Mouse (Mus musculus): ENCODE measurements at regions not wholly inside any gene's neighbourhood (a gene's known extent, or its start where the extent isn't known, plus 50 kb on each side); places are given as distances from the start of the nearest gene placed in this dataset.
"Not testable (repeated sequence)": the region's sequence is repeated elsewhere in the genome, so short reads cannot be mapped to it uniquely, and the experiment has no call there.

GRCm38 (mm10) chr15:16909396-16909795 lies 180.8 kb downstream of the Cdh9 start:
- H3K36me3 ChIP-seq: no peaks in the 10 kb centered on the region
- no peak for DNase-seq (ENCODE audit: low spot score)
- 92% methylated on average over 1 of the region's 1 CpGs for WGBS

GRCm38 (mm10) chr15:16909941-16910340 lies 181.4 kb downstream of the Cdh9 start:
- H3K4me3 ChIP-seq; H3K9me3 ChIP-seq (replicated peaks); H3K36me3 ChIP-seq; H3K4me1 ChIP-seq; H3K27ac ChIP-seq; H3K27me3 ChIP-seq (ENCODE audit: low read depth, poor library complexity, severe bottlenecking); DNase-seq (ENCODE audit: low spot score): not testable (repeated sequence)
- WGBS: 85% methylated on average over 3 of the region's 3 CpGs

More at GRCm38 (mm10) chr15:16909396-16909795, 180.8 kb downstream of the Cdh9 start:
- no peak overlapping the region for H3K4me3 ChIP-seq
- no peaks in the 10 kb centered on the region for H3K9me3 ChIP-seq (replicated peaks)
- H3K4me1 ChIP-seq: no peaks in the 10 kb centered on the region
- H3K27me3 ChIP-seq (ENCODE audit: low read depth, poor library complexity, severe bottlenecking): no peaks in the 10 kb centered on the region
- no peak overlapping the region for H3K27ac ChIP-seq

- Histone ChIP-seq H3K27ac (no peak overlapping the region), H3K36me3 (no peaks in the 10 kb centered on the region), H3K4me3 (no peak overlapping the region), H3K4me1 (no peaks in the 10 kb centered on the region), H3K27me3 (ENCODE audit: low read depth, poor library complexity, severe bottlenecking) (no peaks in the 10 kb centered on the region), H3K9me3 (replicated peaks) (no peaks in the 10 kb centered on the region)
- no peak for DNase-seq (ENCODE audit: low spot score)
- 79% methylated on average over 2 of the region's 2 CpGs for WGBS
Observed at GRCm38 (mm10) chr15:16914966-16915569, 186.5 kb downstream of the Cdh9 start.

GRCm38 (mm10) chr15:16923246-16923645 lies 194.7 kb downstream of the Cdh9 start:
- no peak overlapping the region for H3K27ac ChIP-seq
- H3K9me3 ChIP-seq (replicated peaks): no peaks in the 10 kb centered on the region
- no peaks in the 10 kb centered on the region for H3K27me3 ChIP-seq (ENCODE audit: low read depth, poor library complexity, severe bottlenecking)
- DNase-seq (ENCODE audit: low spot score): no peak
- no peak overlapping the region for H3K4me3 ChIP-seq
- WGBS: 93% methylated on average over 1 of the region's 1 CpGs
- H3K36me3 ChIP-seq: no peaks in the 10 kb centered on the region
- no peaks in the 10 kb centered on the region for H3K4me1 ChIP-seq

- Histone ChIP-seq H3K27me3 (ENCODE audit: low read depth, poor library complexity, severe bottlenecking) (no peaks in the 10 kb centered on the region), H3K4me1 (no peaks in the 10 kb centered on the region), H3K27ac (no peak overlapping the region), H3K9me3 (replicated peaks) (no peaks in the 10 kb centered on the region), H3K4me3 (no peak overlapping the region), H3K36me3 (no peaks in the 10 kb centered on the region)
- 95% methylated on average over 2 of the region's 2 CpGs for WGBS
- DNase-seq (ENCODE audit: low spot score): no peak
Observed at GRCm38 (mm10) chr15:16933137-16933677, 204.7 kb downstream of the Cdh9 start.

- Histone ChIP-seq H3K9me3 (replicated peaks) (no peaks in the 10 kb centered on the region), H3K4me3 (no peak overlapping the region), H3K27me3 (ENCODE audit: low read depth, poor library complexity, severe bottlenecking) (no peaks in the 10 kb centered on the region), H3K4me1 (no peaks in the 10 kb centered on the region), H3K36me3 (no peaks in the 10 kb centered on the region), H3K27ac (no peak overlapping the region)
- DNase-seq (ENCODE audit: low spot score): no peak
- 91% methylated on average over 3 of the region's 3 CpGs for WGBS
Observed at GRCm38 (mm10) chr15:16934438-16934837, 205.9 kb downstream of the Cdh9 start.

- H3K4me1 ChIP-seq; H3K27ac ChIP-seq; H3K9me3 ChIP-seq (replicated peaks); H3K27me3 ChIP-seq (ENCODE audit: low read depth, poor library complexity, severe bottlenecking); H3K4me3 ChIP-seq; DNase-seq (ENCODE audit: low spot score); H3K36me3 ChIP-seq: not testable (repeated sequence)
- 92% methylated on average over 4 of the region's 4 CpGs for WGBS
Observed at GRCm38 (mm10) chr15:16975821-16976220, 247.3 kb downstream of the Cdh9 start.

- no peak overlapping the region for H3K27ac ChIP-seq
- H3K27me3 ChIP-seq (ENCODE audit: low read depth, poor library complexity, severe bottlenecking): no peaks in the 10 kb centered on the region
- H3K4me3 ChIP-seq: no peak overlapping the region
- H3K4me1 ChIP-seq: no peaks in the 10 kb centered on the region
- no peak for DNase-seq (ENCODE audit: low spot score)
- H3K36me3 ChIP-seq: no peaks in the 10 kb centered on the region
- no peaks in the 10 kb centered on the region for H3K9me3 ChIP-seq (replicated peaks)
- 14% methylated on average over 1 of the region's 1 CpGs for WGBS
Observed at GRCm38 (mm10) chr15:16990848-16991247, 262.3 kb downstream of the Cdh9 start.

- H3K4me3 ChIP-seq: no peak overlapping the region
- WGBS: 83% methylated on average over 1 of the region's 1 CpGs
- H3K9me3 ChIP-seq (replicated peaks): no peaks in the 10 kb centered on the region
- no peaks in the 10 kb centered on the region for H3K4me1 ChIP-seq
- H3K27me3 ChIP-seq (ENCODE audit: low read depth, poor library complexity, severe bottlenecking): no peaks in the 10 kb centered on the region
- no peaks in the 10 kb centered on the region for H3K36me3 ChIP-seq
- H3K27ac ChIP-seq: no peak overlapping the region
- no peak for DNase-seq (ENCODE audit: low spot score)
Observed at GRCm38 (mm10) chr15:16995667-16996066, 267.1 kb downstream of the Cdh9 start.

GRCm38 (mm10) chr15:17006139-17006538 lies 277.6 kb downstream of the Cdh9 start:
- H3K36me3 ChIP-seq: no peaks in the 10 kb centered on the region
- H3K27ac ChIP-seq: no peak overlapping the region
- no peak overlapping the region for H3K4me3 ChIP-seq
- WGBS: 82% methylated on average over 2 of the region's 2 CpGs
- no peak for DNase-seq (ENCODE audit: low spot score)
- H3K9me3 ChIP-seq (replicated peaks): no peaks in the 10 kb centered on the region
- no peaks in the 10 kb centered on the region for H3K27me3 ChIP-seq (ENCODE audit: low read depth, poor library complexity, severe bottlenecking)
- no peaks in the 10 kb centered on the region for H3K4me1 ChIP-seq

GRCm38 (mm10) chr15:17007811-17008210 lies 279.3 kb downstream of the Cdh9 start:
- no peaks in the 10 kb centered on the region for H3K9me3 ChIP-seq (replicated peaks)
- no peak overlapping the region for H3K27ac ChIP-seq
- no peak for DNase-seq (ENCODE audit: low spot score)
- no peaks in the 10 kb centered on the region for H3K36me3 ChIP-seq
- WGBS: 94% methylated on average over 4 of the region's 4 CpGs
- no peaks in the 10 kb centered on the region for H3K27me3 ChIP-seq (ENCODE audit: low read depth, poor library complexity, severe bottlenecking)
- no peak overlapping the region for H3K4me3 ChIP-seq
- no peaks in the 10 kb centered on the region for H3K4me1 ChIP-seq

GRCm38 (mm10) chr15:17048867-17049628 lies 320.5 kb downstream of the Cdh9 start:
- peak overlapping the region; percentile 75 for H3K27ac ChIP-seq
- H3K4me3 ChIP-seq: no peak overlapping the region
- H3K4me1 ChIP-seq: peaks cover 13% of the 10 kb centered on the region
- no peaks in the 10 kb centered on the region for H3K36me3 ChIP-seq
- DNase-seq (ENCODE audit: low spot score): peak; percentile 34
- 15% methylated on average over 2 of the region's 2 CpGs for WGBS
- H3K9me3 ChIP-seq (replicated peaks): no peaks in the 10 kb centered on the region
- no peaks in the 10 kb centered on the region for H3K27me3 ChIP-seq (ENCODE audit: low read depth, poor library complexity, severe bottlenecking)

GRCm38 (mm10) chr15:17069772-17070171 lies 341.2 kb downstream of the Cdh9 start:
- no peak overlapping the region for H3K27ac ChIP-seq
- no peaks in the 10 kb centered on the region for H3K9me3 ChIP-seq (replicated peaks)
- no peak overlapping the region for H3K4me3 ChIP-seq
- WGBS: 84% methylated on average over 4 of the region's 4 CpGs
- no peaks in the 10 kb centered on the region for H3K27me3 ChIP-seq (ENCODE audit: low read depth, poor library complexity, severe bottlenecking)
- H3K36me3 ChIP-seq: no peaks in the 10 kb centered on the region
- H3K4me1 ChIP-seq: no peaks in the 10 kb centered on the region
- no peak for DNase-seq (ENCODE audit: low spot score)
